Comparison of ENCODE assay signal across 8 mouse cellular contexts in genomic region chr4:46137629-46138286, GRCm38 (mm10). TPM values are rescaled to one million over a fixed set of nuclear protein-coding genes. Genes with fewer than 3 reads are reported as not detected.
DNase-seq lines count a peak whose midpoint lies in the region; ATAC-seq lines count a peak whose summit lies in the region.

No protein-coding gene starts in this region.

- peak overlapping the region; percentile 92 for H3K9ac ChIP-seq in embryonic facial prominence, embryonic 11.5 days (replicated peaks; ENCODE audit: low read length)
- H3K9ac ChIP-seq in hindbrain, embryonic 14.5 days = peak overlapping the region; percentile 93

- no peaks in the 10 kb centered on the region; the same call in none of the 2 replicates for H3K36me3 ChIP-seq in embryonic facial prominence, embryonic 11.5 days (replicated peaks; ENCODE audit: control insufficient read depth, insufficient read depth, low read depth, low read length)
- peaks cover 28% of the 10 kb centered on the region for H3K36me3 ChIP-seq in hindbrain, embryonic 14.5 days (replicated peaks; ENCODE audit: control insufficient read depth, insufficient read depth)

- H3K4me2 ChIP-seq in embryonic facial prominence, embryonic 11.5 days (ENCODE audit: low read depth, low read length) = peak overlapping the region; percentile 72
- peak overlapping the region; percentile 79 for H3K4me2 ChIP-seq in hindbrain, embryonic 14.5 days (replicated peaks)

- H3K4me3 ChIP-seq in embryonic facial prominence, embryonic 11.5 days (ENCODE audit: low read depth, low read length) = peak overlapping the region; percentile 80
- H3K4me3 ChIP-seq in hindbrain, embryonic 14.5 days (replicated peaks; ENCODE audit: low read length) = peak overlapping the region; percentile 89

- 0 out of 2 replicates have a peak, but pooled peaks cover 4% of the 10 kb centered on the region for H3K4me1 ChIP-seq in embryonic facial prominence, embryonic 11.5 days (ENCODE audit: control insufficient read depth, insufficient read depth, low read length)
- H3K4me1 ChIP-seq in hindbrain, embryonic 14.5 days (replicated peaks; ENCODE audit: control insufficient read depth, insufficient read depth, low read length) = peaks cover 25% of the 10 kb centered on the region

- peak; percentile 83 for ATAC-seq in embryonic facial prominence, embryonic 11.5 days (replicated peaks; ENCODE audit: insufficient number of reproducible peaks, low FRiP score, low TSS enrichment, low read depth)
- ATAC-seq in hindbrain, embryonic 14.5 days (ENCODE audit: low FRiP score) = peak; percentile 81
- peak; percentile 33 for ATAC-seq in megakaryocyte progenitor cell, adult 5-6 weeks (replicated peaks; ENCODE audit: poor library complexity)

- no peaks in the 10 kb centered on the region for H3K27me3 ChIP-seq in embryonic facial prominence, embryonic 11.5 days (ENCODE audit: control insufficient read depth, insufficient read depth, low read length)
- no peaks in the 10 kb centered on the region for H3K27me3 ChIP-seq in hindbrain, embryonic 14.5 days (ENCODE audit: control insufficient read depth, insufficient read depth, low read length)

- no peaks in the 10 kb centered on the region for H3K9me3 ChIP-seq in embryonic facial prominence, embryonic 11.5 days (replicated peaks; ENCODE audit: control insufficient read depth, low read length)
- H3K9me3 ChIP-seq in hindbrain, embryonic 14.5 days (ENCODE audit: control insufficient read depth, low read length) = no peaks in the 10 kb centered on the region

- 7% methylated on average over 17 of the region's 17 CpGs for WGBS in embryonic facial prominence, embryonic 11.5 days
- WGBS in hindbrain, embryonic 14.5 days = 9% methylated on average over 17 of the region's 17 CpGs

- H3K27ac ChIP-seq in embryonic facial prominence, embryonic 11.5 days (replicated peaks; ENCODE audit: low read depth, low read length) = peak overlapping the region; percentile 97
- peak overlapping the region; percentile 95 for H3K27ac ChIP-seq in hindbrain, embryonic 14.5 days

- peak; percentile 7 for DNase-seq in thymus, postnatal 0 days (ENCODE audit: low spot score)
- no peak for DNase-seq in thymus, postnatal 10 days (ENCODE audit: low spot score in 2 of 2)
- peak; percentile 55 for DNase-seq in embryonic facial prominence, embryonic 11.5 days (ENCODE audit: low spot score)
- DNase-seq in hindbrain, embryonic 14.5 days (ENCODE audit: low spot score) = peak; percentile 29
- no peak for DNase-seq in urinary bladder, postnatal 14 days (ENCODE audit: low spot score)
- no peak for DNase-seq in natural killer cell, adult 2 months (ENCODE audit: low spot score in 2 of 2)
- DNase-seq in left cerebral cortex, adult 9 months (ENCODE audit: low spot score in 2 of 2) = no peak

RNA-seq across cellular contexts. Expression of gene Ncbp1, which starts 0.7 kb away (rescaled TPM):
- 88.5 and 94.7 TPM in 2 replicates for polyA plus RNA-seq in thymus, postnatal 0 days (2015; fragmentation: Nextera tagmentation; extraction: Ambion mirVana)
- 138 and 143 TPM in 2 replicates for polyA plus RNA-seq in embryonic facial prominence, embryonic 11.5 days (2014; fragmentation: Nextera tagmentation; extraction: Ambion mirVana)
- 75.6 and 84.9 TPM in 2 replicates for polyA plus RNA-seq in hindbrain, embryonic 14.5 days (2014; fragmentation: Nextera tagmentation; extraction: Ambion mirVana)
- 81.5 and 82.3 TPM in 2 replicates for total RNA-seq in megakaryocyte progenitor cell, adult 5-6 weeks (2015)
- 108 and 109 TPM in 2 replicates for total RNA-seq in megakaryocyte progenitor cell, adult 5-6 weeks (2017)

RNA-seq across cellular contexts. Expression of gene Tstd2, which starts 0.7 kb away (rescaled TPM):
- 23.1 and 30.3 TPM in 2 replicates for polyA plus RNA-seq in thymus, postnatal 0 days (2015; fragmentation: Nextera tagmentation; extraction: Ambion mirVana)
- 36.6 and 36.7 TPM in 2 replicates for polyA plus RNA-seq in embryonic facial prominence, embryonic 11.5 days (2014; fragmentation: Nextera tagmentation; extraction: Ambion mirVana)
- 17.5 and 21.6 TPM in 2 replicates for polyA plus RNA-seq in hindbrain, embryonic 14.5 days (2014; fragmentation: Nextera tagmentation; extraction: Ambion mirVana)
- 22.1 and 23.8 TPM in 2 replicates for total RNA-seq in megakaryocyte progenitor cell, adult 5-6 weeks (2015)
- 30.9 and 40.3 TPM in 2 replicates for total RNA-seq in megakaryocyte progenitor cell, adult 5-6 weeks (2017)

RNA-seq across cellular contexts. Expression of gene Xpa, which starts 58.4 kb away (rescaled TPM):
- 33.5 and 37.4 TPM in 2 replicates for polyA plus RNA-seq in thymus, postnatal 0 days (2015; fragmentation: Nextera tagmentation; extraction: Ambion mirVana)
- 26.4 and 27.0 TPM in 2 replicates for polyA plus RNA-seq in embryonic facial prominence, embryonic 11.5 days (2014; fragmentation: Nextera tagmentation; extraction: Ambion mirVana)
- 24.9 and 29.0 TPM in 2 replicates for polyA plus RNA-seq in hindbrain, embryonic 14.5 days (2014; fragmentation: Nextera tagmentation; extraction: Ambion mirVana)
- total RNA-seq in megakaryocyte progenitor cell, adult 5-6 weeks (2015) = 32.8 and 48.7 TPM in 2 replicates
- 30.5 and 32.7 TPM in 2 replicates for total RNA-seq in megakaryocyte progenitor cell, adult 5-6 weeks (2017)

Comparison
In these comparisons a context has a peak if more than half of its experiments do, and no peak if none do; other contexts are left out.
1. DNase-seq: peak in thymus, postnatal 0 days (single experiment), embryonic facial prominence, embryonic 11.5 days (single experiment) and hindbrain, embryonic 14.5 days (single experiment); none in thymus, postnatal 10 days (0 of 2), urinary bladder, postnatal 14 days (single experiment), natural killer cell, adult 2 months (0 of 2) and left cerebral cortex, adult 9 months (0 of 2).
2. ATAC-seq: peak in every context shown above with its lines; median percentile 83 in embryonic facial prominence, embryonic 11.5 days; 81 in hindbrain, embryonic 14.5 days; 33 in megakaryocyte progenitor cell, adult 5-6 weeks.